Mouse (Mus musculus): Measurements from ENCODE around the gene Rras2. TPM values are rescaled to one million over a fixed set of nuclear protein-coding genes. Genes with fewer than 3 reads are reported as not detected.

The Rras2 gene
- polyA plus RNA-seq, 1 experiment from 2014 or later: 20.4 TPM

DNA sequence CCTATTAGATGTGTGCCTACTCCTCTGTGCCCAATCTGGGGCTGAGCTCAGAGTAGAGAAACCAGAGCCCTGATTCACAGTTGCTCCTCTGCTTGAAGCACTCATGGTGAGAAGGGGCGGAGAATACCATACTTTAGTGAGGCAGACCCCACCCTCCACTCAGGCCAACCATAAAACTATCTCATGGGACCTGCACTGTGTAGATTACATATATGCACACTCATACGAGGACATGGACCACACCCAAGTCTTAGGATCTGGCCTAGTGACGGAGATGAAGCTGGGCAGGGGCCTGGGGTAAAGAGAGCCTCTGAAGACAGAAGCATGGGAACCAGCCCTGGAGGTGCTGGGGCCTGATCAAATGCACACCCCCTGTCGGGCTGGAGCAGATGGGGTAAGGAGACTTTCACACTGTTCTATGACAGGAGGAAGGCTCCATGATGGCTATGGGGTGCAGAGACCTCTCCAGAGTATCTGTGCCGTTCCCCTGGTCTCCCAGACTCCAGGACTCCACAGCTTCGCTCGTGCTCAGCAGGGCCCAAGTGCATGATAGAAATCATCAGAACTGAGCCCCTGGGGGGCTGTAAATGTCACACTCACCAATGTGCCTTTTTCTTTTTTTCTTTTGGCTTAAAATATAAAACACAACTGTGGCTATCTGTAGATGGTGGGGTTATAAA, 119.8 kb downstream of the Rras2 start:
- peak; percentile 98 for ATAC-seq (replicated peaks; ENCODE audit: low FRiP score)
- H3K4me2 ChIP-seq: no peak overlapping the region

More for the DNA sequence above, 119.8 kb downstream of the Rras2 start:
- Histone ChIP-seq H3K4me1 (replicated peaks; ENCODE audit: control insufficient read depth, insufficient read depth, low read length) (no peaks in the 10 kb centered on the region), H3K36me3 (ENCODE audit: control insufficient read depth, insufficient read depth, low read length) (no peaks in the 10 kb centered on the region), H3K27me3 (replicated peaks; ENCODE audit: control insufficient read depth, insufficient read depth, low read length) (no peaks in the 10 kb centered on the region), H3K4me3 (ENCODE audit: low read depth, low read length) (no peak overlapping the region), H3K9me3 (ENCODE audit: control insufficient read depth, low read length) (no peaks in the 10 kb centered on the region), H3K27ac (ENCODE audit: low read depth, low read length) (no peak overlapping the region), H3K9ac (ENCODE audit: low read depth, low read length) (no peak overlapping the region)
- WGBS: 64% methylated on average over 7 of the region's 7 CpGs
- DNase-seq (ENCODE audit: low spot score): no peak

Other genes with a start within 250 kb of the Rras2 start
- 102 and 117 TPM in 2 replicates for gene Copb1, start 136.9 kb upstream of the Rras2 start, polyA plus RNA-seq (2014; fragmentation: Nextera tagmentation; extraction: Ambion mirVana)
- gene Psma1, start 158.3 kb upstream of the Rras2 start, polyA plus RNA-seq (2014; fragmentation: Nextera tagmentation; extraction: Ambion mirVana): 457 and 496 TPM in 2 replicates